Mouse (Mus musculus) kidney, embryonic 16.5 days (tissue): ENCODE data around the gene Ptpn4. TPM values are rescaled to one million over a fixed set of nuclear protein-coding genes. Genes with fewer than 3 reads are reported as not detected.

Experiments
- ATAC-seq: fragments of 200-750 bp; cut with Nextera tagmentation; 2 replicates; pipeline ENCODE4 v1.8.0; 2017; ENCODE audit warnings: moderate TSS enrichment; ENCODE audit not compliant: low FRiP score, low TSS enrichment
- H3K27ac ChIP-seq: fragments of 300-500 bp; sonication (generic); 2 replicates; pipeline ENCODE4 v1.5.1; 2014; ENCODE audit warnings: low read length
- H3K27me3 ChIP-seq: fragments of 300-500 bp; sonication (generic); 2 replicates; pipeline ENCODE4 v1.6.1; 2014; ENCODE audit warnings: low read length, control low read depth, mixed read lengths; ENCODE audit not compliant: insufficient read depth
- H3K36me3 ChIP-seq: fragments of 300-500 bp; sonication (generic); 2 replicates; pipeline ENCODE4 v1.6.1; 2014; ENCODE audit warnings: low read length, control low read depth, mixed read lengths; ENCODE audit not compliant: insufficient read depth
- H3K4me1 ChIP-seq: fragments of 300-500 bp; sonication (generic); 2 replicates; pipeline ENCODE4 v1.6.1; 2014; ENCODE audit warnings: low read length, control low read depth, mixed read lengths; ENCODE audit not compliant: insufficient read depth
- H3K4me2 ChIP-seq: fragments of 300-500 bp; sonication (generic); replicated peaks from 2 replicates; pipeline ENCODE4 v1.6.1; 2014; ENCODE audit warnings: low read depth, low read length
- H3K4me3 ChIP-seq: fragments of 300-500 bp; sonication (generic); 2 replicates; pipeline ENCODE4 v1.5.1; 2014; ENCODE audit warnings: mild to moderate bottlenecking, low read length
- H3K9ac ChIP-seq: fragments of 300-500 bp; sonication (generic); replicated peaks from 2 replicates; pipeline ENCODE4 v1.6.1; 2014; ENCODE audit warnings: low read length
- H3K9me3 ChIP-seq: fragments of 300-500 bp; sonication (generic); 2 replicates; pipeline ENCODE4 v1.6.1; 2016; ENCODE audit warnings: low read length, control low read depth
- WGBS: fragments of 180-500 bp; shearing (Covaris S2); extraction: QIAGEN DNeasy Blood & Tissue Kit; methylation state at CpG from one replicate; pipeline ENCODE4 v1.1.7; 2014; 5-methylcytosine and 5-hydroxymethylcytosine counted together
- polyA plus RNA-seq: library from polyadenylated mRNA; unstranded; fragments of >200 nt; fragmentation: Nextera tagmentation; extraction: Ambion mirVana; gene quantifications from 2 replicates; pipeline ENCODE4 v1.2.1, GENCODE M21; 2015

Ptpn4 gene
- polyA plus RNA-seq, 1 experiment from 2014 or later, result 5.1 TPM

GRCm38 (mm10) chr1:119828160-119828559 is 9.3 kb downstream of the Ptpn4 start:
- no peak for ATAC-seq
- no peak overlapping the region for H3K4me3 ChIP-seq
- 92% methylated on average over 1 of the region's 1 CpGs for WGBS
- no peaks in the 10 kb centered on the region for H3K27me3 ChIP-seq
- H3K9me3 ChIP-seq, result no peaks in the 10 kb centered on the region
- no peak overlapping the region for H3K27ac ChIP-seq
- no peak overlapping the region for H3K9ac ChIP-seq
- no peak overlapping the region for H3K4me2 ChIP-seq
- no peaks in the 10 kb centered on the region for H3K36me3 ChIP-seq
- no peaks in the 10 kb centered on the region for H3K4me1 ChIP-seq

GRCm38 (mm10) chr1:119818704-119819103 is 18.7 kb downstream of the Ptpn4 start:
- no peak overlapping the region for H3K4me2 ChIP-seq
- H3K27me3 ChIP-seq, result no peaks in the 10 kb centered on the region
- H3K9ac ChIP-seq, result no peak overlapping the region
- no peaks in the 10 kb centered on the region for H3K36me3 ChIP-seq
- no peaks in the 10 kb centered on the region for H3K9me3 ChIP-seq
- no peak overlapping the region for H3K27ac ChIP-seq
- H3K4me3 ChIP-seq, result no peak overlapping the region
- H3K4me1 ChIP-seq, result no peaks in the 10 kb centered on the region
- 67% methylated on average over 1 of the region's 1 CpGs for WGBS
- ATAC-seq, result no peak

- Histone ChIP-seq H3K27ac (no peak overlapping the region), H3K27me3 (no peaks in the 10 kb centered on the region), H3K9me3 (no peaks in the 10 kb centered on the region), H3K9ac (no peak overlapping the region), H3K4me2 (no peak overlapping the region), H3K4me3 (no peak overlapping the region), H3K36me3 (no peaks in the 10 kb centered on the region), H3K4me1 (no peaks in the 10 kb centered on the region)
- no peak for ATAC-seq
- 100% methylated on average over 1 of the region's 1 CpGs for WGBS
Measured at GRCm38 (mm10) chr1:119807707-119808106, 29.7 kb downstream of the Ptpn4 start.

GRCm38 (mm10) chr1:119805984-119806383 is 31.4 kb downstream of the Ptpn4 start:
- Histone ChIP-seq H3K9me3 (no peaks in the 10 kb centered on the region), H3K4me3 (no peak overlapping the region), H3K4me1 (no peaks in the 10 kb centered on the region), H3K27ac (no peak overlapping the region), H3K27me3 (no peaks in the 10 kb centered on the region), H3K36me3 (no peaks in the 10 kb centered on the region), H3K9ac (no peak overlapping the region), H3K4me2 (no peak overlapping the region)
- 93% methylated on average over 2 of the region's 2 CpGs for WGBS
- no peak for ATAC-seq

- Histone ChIP-seq H3K36me3 (no peaks in the 10 kb centered on the region), H3K4me2 (no peak overlapping the region), H3K9me3 (no peaks in the 10 kb centered on the region), H3K9ac (no peak overlapping the region), H3K27me3 (no peaks in the 10 kb centered on the region), H3K4me3 (no peak overlapping the region), H3K4me1 (no peaks in the 10 kb centered on the region), H3K27ac (no peak overlapping the region)
- WGBS, result 4% methylated on average over 1 of the region's 1 CpGs
- ATAC-seq, result no peak
Measured at GRCm38 (mm10) chr1:119804586-119804985, 32.8 kb downstream of the Ptpn4 start.

- Histone ChIP-seq H3K4me2 (no peak overlapping the region), H3K4me3 (no peak overlapping the region)
- no peak for ATAC-seq
Measured at GRCm38 (mm10) chr1:119795174-119795573, 42.2 kb downstream of the Ptpn4 start.

GRCm38 (mm10) chr1:119794342-119794741 is 43.1 kb downstream of the Ptpn4 start:
- WGBS, result 96% methylated on average over 1 of the region's 1 CpGs
- ATAC-seq, result no peak
- no peaks in the 10 kb centered on the region for H3K27me3 ChIP-seq

More at GRCm38 (mm10) chr1:119795174-119795573, 42.2 kb downstream of the Ptpn4 start:
- no peaks in the 10 kb centered on the region for H3K9me3 ChIP-seq
- H3K27ac ChIP-seq, result no peak overlapping the region
- no peak overlapping the region for H3K9ac ChIP-seq
- H3K36me3 ChIP-seq, result no peaks in the 10 kb centered on the region; the same call in 1 of the 2 replicates
- peaks cover 3% of the 10 kb centered on the region; the same call in 1 of the 2 replicates for H3K4me1 ChIP-seq
- no peaks in the 10 kb centered on the region for H3K27me3 ChIP-seq

GRCm38 (mm10) chr1:119790616-119791015 is 46.8 kb downstream of the Ptpn4 start:
- no peak overlapping the region for H3K9ac ChIP-seq
- H3K27me3 ChIP-seq, result no peaks in the 10 kb centered on the region
- WGBS, result 47% methylated on average over 1 of the region's 1 CpGs
- no peak overlapping the region for H3K27ac ChIP-seq
- H3K4me2 ChIP-seq, result no peak overlapping the region
- H3K4me1 ChIP-seq, result peaks cover 3% of the 10 kb centered on the region; the same call in 1 of the 2 replicates
- H3K36me3 ChIP-seq, result no peaks in the 10 kb centered on the region; the same call in 1 of the 2 replicates
- no peak for ATAC-seq
- no peak overlapping the region for H3K4me3 ChIP-seq
- H3K9me3 ChIP-seq, result no peaks in the 10 kb centered on the region

More at GRCm38 (mm10) chr1:119794342-119794741, 43.1 kb downstream of the Ptpn4 start:
- peaks cover 3% of the 10 kb centered on the region; the same call in 1 of the 2 replicates for H3K4me1 ChIP-seq
- H3K36me3 ChIP-seq, result no peaks in the 10 kb centered on the region; the same call in 1 of the 2 replicates
- H3K9ac ChIP-seq, result no peak overlapping the region
- no peak overlapping the region for H3K4me2 ChIP-seq
- H3K27ac ChIP-seq, result no peak overlapping the region
- no peak overlapping the region for H3K4me3 ChIP-seq
- no peaks in the 10 kb centered on the region for H3K9me3 ChIP-seq

- Histone ChIP-seq H3K9me3 (no peaks in the 10 kb centered on the region), H3K27me3 (no peaks in the 10 kb centered on the region), H3K4me2 (no peak overlapping the region), H3K27ac (no peak overlapping the region), H3K4me1 (no peaks in the 10 kb centered on the region), H3K9ac (no peak overlapping the region), H3K4me3 (no peak overlapping the region), H3K36me3 (no peaks in the 10 kb centered on the region)
- WGBS, result 56% methylated on average over 2 of the region's 2 CpGs
- no peak for ATAC-seq
Measured at GRCm38 (mm10) chr1:119775915-119776314, 61.5 kb downstream of the Ptpn4 start.

- H3K27me3 ChIP-seq, result no peaks in the 10 kb centered on the region
- peaks cover 11% of the 10 kb centered on the region for H3K9me3 ChIP-seq
- no peak overlapping the region for H3K9ac ChIP-seq
- ATAC-seq, result peak; percentile 31; the same call in 1 of the 2 replicates
- peaks cover 4% of the 10 kb centered on the region; the same call in 1 of the 2 replicates for H3K4me1 ChIP-seq
- no peak overlapping the region for H3K4me3 ChIP-seq
- peaks cover 19% of the 10 kb centered on the region for H3K36me3 ChIP-seq
- no peak overlapping the region for H3K4me2 ChIP-seq
- peak overlapping the region; percentile 63 for H3K27ac ChIP-seq
Measured at GRCm38 (mm10) chr1:119735692-119736091, 101.7 kb downstream of the Ptpn4 start.
